8 mouse cellular contexts compared by ENCODE assay signal in the genomic region with DNA sequence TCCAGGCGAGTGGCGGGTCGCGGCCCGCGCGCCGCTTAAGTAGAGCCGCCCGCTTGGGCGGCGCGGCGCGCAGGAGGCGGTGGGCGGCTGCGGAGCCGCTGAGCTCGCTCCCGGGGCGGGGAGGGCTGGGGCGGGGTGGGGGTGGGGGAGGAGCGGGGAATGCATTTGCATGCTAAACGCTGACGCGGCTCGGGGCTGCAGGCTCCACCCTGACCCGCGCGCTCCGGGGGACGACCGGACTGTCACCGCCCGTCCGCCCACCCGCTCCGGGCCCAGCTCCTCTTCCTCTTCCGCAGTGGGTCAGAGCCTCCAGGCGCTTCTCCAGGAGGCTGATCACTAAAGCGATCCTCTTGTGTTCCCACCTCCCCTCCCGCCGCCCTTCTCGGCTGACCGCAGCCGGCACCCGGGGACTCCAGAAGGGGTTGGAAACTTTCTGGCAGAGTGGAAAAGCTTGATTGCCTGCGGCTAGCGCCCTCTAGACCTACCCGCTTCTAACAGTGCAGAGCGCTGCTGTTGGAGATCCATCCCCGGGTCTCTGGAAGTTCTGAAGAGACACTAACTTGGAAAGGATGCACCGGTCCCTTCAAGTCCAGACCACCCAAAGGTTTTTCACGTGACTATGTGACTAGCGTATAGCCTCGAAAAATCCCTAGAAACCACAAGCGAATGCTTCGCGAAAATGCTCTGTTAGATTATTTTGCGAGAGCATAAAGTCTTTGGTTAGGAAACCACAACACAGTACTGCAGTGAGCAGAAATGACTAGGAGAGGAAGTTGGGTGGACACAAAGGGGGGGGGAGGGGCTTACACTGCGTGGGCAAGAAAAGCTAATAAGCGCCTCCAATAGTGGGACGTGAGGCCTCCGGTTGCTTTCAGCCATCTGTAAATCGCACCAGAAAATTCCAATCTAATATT. TPM values are rescaled to one million over a fixed set of nuclear protein-coding genes. Genes with fewer than 3 reads are reported as not detected.
A peak's percentile ranks its signal among the peaks of the same experiment; 100 is the strongest.
DNase-seq lines count a peak whose midpoint lies in the region; ATAC-seq lines count a peak whose summit lies in the region.

A gene (minus strand): TSS at position 11 of the 914 bp plus-strand sequence.

- intact Hi-C loops in gastrocnemius, postnatal 14 days (cut with DNase I; ENCODE audit: low total_unique reads): loop anchor here (10.0 kb wide), 1 partner anchor 178 kb away; no protein-coding TSS in a partner anchor

- ATAC-seq in megakaryocyte, adult 5-6 weeks (ENCODE audit: poor library complexity, severe bottlenecking): peak; percentile 49

- DNase-seq in adrenal gland, adult 18-20 months (ENCODE audit: low spot score in 2 of 2): peak; percentile 84 to 86
- DNase-seq in embryo, embryonic 11 days: peak; percentile 93
- DNase-seq in gastrocnemius, postnatal 14 days: peak; percentile 91
- peak; percentile 50 for DNase-seq in hindlimb bud, embryonic 11.5 days (ENCODE audit: extremely low spot score, low read depth, low spot score)
- DNase-seq in left cerebral cortex, adult 9 months (ENCODE audit: low spot score in 2 of 2): peak; percentile 46 to 78
- peak; percentile 77 for DNase-seq in right cerebral cortex, adult 18-20 months
- peak; percentile 82 to 91 for DNase-seq in urinary bladder, adult 18-20 months (ENCODE audit: low spot score in 2 of 2)

RNA-seq across cellular contexts. Expression of the gene that starts here (rescaled TPM):
- 10 to 100 TPM; 26.4 to 30.4 TPM for total RNA-seq in adrenal gland, adult 18-20 months (2021)
- total RNA-seq in gastrocnemius, postnatal 14 days (2021): 10 to 100 TPM; 16.7 to 20.2 TPM
- 460 and 558 TPM in 2 replicates for total RNA-seq in megakaryocyte, adult 5-6 weeks (2015)
- 335 and 358 TPM in 2 replicates for total RNA-seq in megakaryocyte, adult 5-6 weeks (2017)

Comparison
In these comparisons a context has a peak if more than half of its experiments do, and no peak if none do; other contexts are left out.
1. Peak in every context shown above with its lines: DNase-seq and ATAC-seq.
2. RNA of the gene that starts here (total RNA-seq): 335 to 558 TPM in megakaryocyte, adult 5-6 weeks; 26.4 to 30.4 TPM in adrenal gland, adult 18-20 months and 16.7 to 20.2 TPM in gastrocnemius, postnatal 14 days; every median in the first group is over 10 times any median in the second.